Mouse (Mus musculus) liver, postnatal 0 days (tissue): Measurements from ENCODE around the gene Ppm1h. TPM values are rescaled to one million over a fixed set of nuclear protein-coding genes. Genes with fewer than 3 reads are reported as not detected.

Experiments
- ATAC-seq: fragments of 200-750 bp; cut with Nextera tagmentation; 2 replicates; pipeline ENCODE4 v1.8.0; 2017; ENCODE audit warnings: mild to moderate bottlenecking, moderate library complexity
- DNase-seq: peaks from one replicate; pipeline ENCODE4 v3.0.0-alpha.2; 2016
- H3K27ac ChIP-seq: fragments of 300-500 bp; sonication (generic); 2 replicates; pipeline ENCODE4 v1.5.1; 2014; ENCODE audit warnings: antibody characterized with exemption, moderate library complexity, mild to moderate bottlenecking, low read depth
- H3K27me3 ChIP-seq: fragments of 300-500 bp; sonication (generic); 2 replicates; pipeline ENCODE4 v1.6.1; 2014; ENCODE audit warnings: low read length, control low read depth, mixed read lengths; ENCODE audit not compliant: insufficient read depth
- H3K36me3 ChIP-seq: fragments of 300-500 bp; sonication (generic); replicated peaks from 2 replicates; pipeline ENCODE4 v1.6.1; 2014; ENCODE audit warnings: mild to moderate bottlenecking, control low read depth, low read length, moderate library complexity, mixed read lengths; ENCODE audit not compliant: insufficient read depth
- H3K4me1 ChIP-seq: fragments of 300-500 bp; sonication (generic); 2 replicates; pipeline ENCODE4 v1.6.1; 2014; ENCODE audit warnings: antibody characterized with exemption, mild to moderate bottlenecking, control low read depth; ENCODE audit not compliant: insufficient read depth
- H3K4me2 ChIP-seq: fragments of 300-500 bp; sonication (generic); 2 replicates; pipeline ENCODE4 v1.6.1; 2014; ENCODE audit warnings: low read depth, mild to moderate bottlenecking, low read length, moderate library complexity, mixed read lengths
- H3K4me3 ChIP-seq: fragments of 300-500 bp; sonication (generic); 2 replicates; pipeline ENCODE4 v1.5.1; 2014; ENCODE audit warnings: low read depth, low read length
- H3K9ac ChIP-seq: fragments of 300-500 bp; sonication (generic); replicated peaks from 2 replicates; pipeline ENCODE4 v1.6.1; 2014; ENCODE audit warnings: mild to moderate bottlenecking, moderate library complexity
- H3K9me3 ChIP-seq: fragments of 300-500 bp; sonication (generic); 2 replicates; pipeline ENCODE4 v1.6.1; 2016; ENCODE audit warnings: mild to moderate bottlenecking, control low read depth, low read length, mixed read lengths
- CTCF ChIP-seq: sonication (generic); IDR thresholded peaks from 2 replicates; pipeline ENCODE4 v1.5.1; 2016; ENCODE audit warnings: antibody characterized with exemption, low read depth
- EP300 ChIP-seq: IDR thresholded peaks from 2 replicates; pipeline ENCODE4 v1.6.1; 2016; ENCODE audit warnings: antibody characterized with exemption, low read depth, mild to moderate bottlenecking
- WGBS: fragments of 180-500 bp; shearing (Covaris S2); extraction: QIAGEN DNeasy Blood & Tissue Kit; methylation state at CpG from one replicate; pipeline ENCODE4 v1.1.7; 2014; ENCODE audit not compliant: insufficient replicate concordance; 5-methylcytosine and 5-hydroxymethylcytosine counted together
- polyA plus RNA-seq: library from polyadenylated mRNA; unstranded; fragments of >200 nt; fragmentation: Nextera tagmentation; extraction: Ambion mirVana; gene quantifications from 2 replicates; pipeline ENCODE4 v1.2.1, GENCODE M21; 2015

Ppm1h gene
- polyA plus RNA-seq, 1 experiment from 2014 or later = 3.9 TPM

- TF ChIP-seq EP300 = no peak
- no peak for TF ChIP-seq CTCF
Measured at GRCm38 (mm10) chr10:122724692-122725091, 46.1 kb downstream of the Ppm1h start.

GRCm38 (mm10) chr10:122727228-122727627 lies 48.7 kb downstream of the Ppm1h start:
- H3K27ac ChIP-seq = no peak overlapping the region
- no peaks in the 10 kb centered on the region for H3K4me1 ChIP-seq
- H3K27me3 ChIP-seq = no peaks in the 10 kb centered on the region
- no peak for ATAC-seq
- DNase-seq = no peak
- H3K4me3 ChIP-seq = no peak overlapping the region
- WGBS = 28% methylated on average over 4 of the region's 4 CpGs
- H3K9me3 ChIP-seq = no peaks in the 10 kb centered on the region
- H3K4me2 ChIP-seq = no peak overlapping the region
- TF ChIP-seq CTCF (no peak), EP300 (no peak)
- no peaks in the 10 kb centered on the region for H3K36me3 ChIP-seq
- no peak overlapping the region for H3K9ac ChIP-seq

More at GRCm38 (mm10) chr10:122724692-122725091, 46.1 kb downstream of the Ppm1h start:
- no peaks in the 10 kb centered on the region for H3K9me3 ChIP-seq
- H3K27me3 ChIP-seq = no peaks in the 10 kb centered on the region
- H3K4me2 ChIP-seq = no peak overlapping the region
- no peaks in the 10 kb centered on the region for H3K36me3 ChIP-seq
- H3K4me1 ChIP-seq = no peaks in the 10 kb centered on the region
- no peak overlapping the region for H3K4me3 ChIP-seq
- 82% methylated on average over 4 of the region's 4 CpGs for WGBS
- DNase-seq (no peak), ATAC-seq (no peak)
- H3K9ac ChIP-seq = no peak overlapping the region
- no peak overlapping the region for H3K27ac ChIP-seq

- Histone ChIP-seq H3K9ac (no peak overlapping the region), H3K27me3 (no peaks in the 10 kb centered on the region), H3K36me3 (no peaks in the 10 kb centered on the region), H3K9me3 (no peaks in the 10 kb centered on the region), H3K4me1 (no peaks in the 10 kb centered on the region), H3K27ac (no peak overlapping the region), H3K4me2 (no peak overlapping the region), H3K4me3 (no peak overlapping the region)
- TF ChIP-seq CTCF (no peak), EP300 (no peak)
- 67% methylated on average over 2 of the region's 2 CpGs for WGBS
- DNase-seq = no peak
- ATAC-seq = no peak
Measured at GRCm38 (mm10) chr10:122728172-122728571, 49.6 kb downstream of the Ppm1h start.

GRCm38 (mm10) chr10:122732146-122732545 lies 53.6 kb downstream of the Ppm1h start:
- TF ChIP-seq CTCF (no peak), EP300 (no peak)
- Histone ChIP-seq H3K4me1 (no peaks in the 10 kb centered on the region), H3K9ac (no peak overlapping the region), H3K27ac (no peak overlapping the region), H3K36me3 (no peaks in the 10 kb centered on the region), H3K4me3 (no peak overlapping the region), H3K27me3 (no peaks in the 10 kb centered on the region), H3K9me3 (no peaks in the 10 kb centered on the region), H3K4me2 (no peak overlapping the region)
- DNase-seq (no peak), ATAC-seq (no peak)
- 79% methylated on average over 3 of the region's 3 CpGs for WGBS

GRCm38 (mm10) chr10:122734521-122734920 lies 56.0 kb downstream of the Ppm1h start:
- Histone ChIP-seq H3K4me2 (no peak overlapping the region), H3K4me3 (no peak overlapping the region), H3K27me3 (no peaks in the 10 kb centered on the region), H3K9me3 (no peaks in the 10 kb centered on the region), H3K9ac (no peak overlapping the region), H3K4me1 (no peaks in the 10 kb centered on the region), H3K36me3 (no peaks in the 10 kb centered on the region), H3K27ac (no peak overlapping the region)
- WGBS = 68% methylated on average over 4 of the region's 4 CpGs
- no peak for DNase-seq
- no peak for ATAC-seq
- TF ChIP-seq CTCF (no peak), EP300 (no peak)

GRCm38 (mm10) chr10:122735284-122735784 lies 56.8 kb downstream of the Ppm1h start:
- H3K9me3 ChIP-seq = no peaks in the 10 kb centered on the region
- no peak overlapping the region for H3K27ac ChIP-seq
- no peak overlapping the region for H3K4me3 ChIP-seq
- DNase-seq (no peak), ATAC-seq (no peak)
- H3K4me2 ChIP-seq = no peak overlapping the region
- no peaks in the 10 kb centered on the region for H3K36me3 ChIP-seq
- H3K27me3 ChIP-seq = no peaks in the 10 kb centered on the region
- H3K4me1 ChIP-seq = no peaks in the 10 kb centered on the region
- no peak for TF ChIP-seq CTCF
- no peak for TF ChIP-seq EP300
- WGBS = 80% methylated on average over 7 of the region's 7 CpGs
- no peak overlapping the region for H3K9ac ChIP-seq

GRCm38 (mm10) chr10:122736835-122737234 lies 58.3 kb downstream of the Ppm1h start:
- Histone ChIP-seq H3K9ac (no peak overlapping the region), H3K27ac (no peak overlapping the region), H3K36me3 (no peaks in the 10 kb centered on the region), H3K4me3 (no peak overlapping the region), H3K9me3 (no peaks in the 10 kb centered on the region), H3K4me2 (no peak overlapping the region), H3K27me3 (no peaks in the 10 kb centered on the region), H3K4me1 (no peaks in the 10 kb centered on the region)
- DNase-seq = no peak
- 54% methylated on average over 4 of the region's 4 CpGs for WGBS
- TF ChIP-seq EP300 (no peak), CTCF (no peak)
- no peak for ATAC-seq
